11 mouse cellular contexts compared by ENCODE assay signal in the genomic region with DNA sequence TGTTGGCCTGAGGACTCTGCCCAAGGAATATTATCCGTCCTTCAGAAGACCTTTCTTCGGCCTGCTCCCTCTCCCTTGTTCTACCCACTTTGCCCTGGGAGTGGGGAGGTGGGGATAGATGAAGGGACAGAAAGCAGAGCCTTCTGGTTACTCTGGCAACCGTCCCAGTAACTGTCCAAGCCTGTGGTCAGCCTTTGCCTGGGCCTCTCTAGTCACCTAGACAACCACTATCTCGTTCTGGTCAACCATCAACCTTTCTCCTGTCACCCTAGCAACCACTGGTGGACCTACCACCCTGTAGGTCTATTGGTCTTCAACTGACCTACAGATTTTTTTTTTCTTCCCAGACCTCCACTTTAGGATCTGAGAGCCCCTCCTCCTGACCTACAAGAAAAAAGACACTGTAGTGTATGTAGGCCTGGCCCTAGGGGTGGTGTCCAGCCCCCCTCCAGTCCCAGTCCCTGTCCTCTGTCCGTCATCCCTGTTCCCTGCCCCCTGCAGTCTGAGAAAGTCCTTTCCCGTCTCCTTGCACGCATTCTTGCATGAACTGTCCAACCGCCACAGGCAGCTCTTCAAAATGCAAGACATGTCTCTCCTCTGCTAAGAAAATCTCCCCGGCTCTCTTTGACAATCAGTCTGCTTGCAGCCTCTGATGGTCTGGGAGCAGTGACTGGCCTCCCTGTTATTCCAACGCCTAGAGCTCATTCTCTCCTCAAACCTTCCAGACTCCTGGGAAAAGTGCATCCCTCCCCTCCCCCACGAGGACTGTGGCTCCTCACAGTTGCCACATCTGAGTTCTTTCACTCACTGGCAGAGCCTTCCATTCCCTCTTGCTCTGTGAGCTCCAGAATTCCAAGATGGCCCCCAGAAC. TPM values are rescaled to one million over a fixed set of nuclear protein-coding genes. Genes with fewer than 3 reads are reported as not detected.
DNase-seq lines count a peak whose midpoint lies in the region; ATAC-seq and TF ChIP-seq lines count a peak whose summit lies in the region.
"Had no signal": no experiment of that assay in that cellular context is flagged by ENCODE, and none has a peak within 500 bp of the region (broad histone marks: within the 10 kb centered on the region; RNA-seq: fewer than 3 reads in every experiment).

No protein-coding gene starts in this region.

- DNase-seq in cerebellum, postnatal 10 days = peak; percentile 66 to 68
- no peak for DNase-seq in cerebellum, adult 2 months
- DNase-seq in liver = no peak
- DNase-seq in right cerebral cortex, adult 18-20 months = no peak
- DNase-seq in left cerebral cortex, adult 18-20 months (ENCODE audit: low spot score in 2 of 2) = no peak
- DNase-seq: cerebellum, adult 9-10 months; thymus, postnatal 36 days had no signal

- TF ChIP-seq CTCF in cerebellum, adult 2 months (IDR thresholded peaks at IDR 0.05; ENCODE audit: borderline replicate concordance, insufficient read depth, low read depth, low read length) = no peak

- TF ChIP-seq POLR2A in cerebellum, adult 2 months (IDR thresholded peaks at IDR 0.05; ENCODE audit: borderline replicate concordance, insufficient read depth, low read length) = no peak

- H3K27me3 ChIP-seq in cerebellum, adult 2 months (ENCODE audit: control insufficient read depth, insufficient read depth, low read length) = no peaks in the 10 kb centered on the region
- no peaks in the 10 kb centered on the region for H3K27me3 ChIP-seq in liver, embryonic 16.5 days (ENCODE audit: control insufficient read depth, insufficient read depth, low read depth, low read length)
- H3K27me3 ChIP-seq in hindbrain, embryonic 12.5 days = no peaks in the 10 kb centered on the region
- H3K27me3 ChIP-seq in neural tube, embryonic 15.5 days (replicated peaks) = no peaks in the 10 kb centered on the region

- no peaks in the 10 kb centered on the region for H3K9me3 ChIP-seq in liver, embryonic 16.5 days (replicated peaks; ENCODE audit: control insufficient read depth, low read length)
- no peaks in the 10 kb centered on the region for H3K9me3 ChIP-seq in hindbrain, embryonic 12.5 days (replicated peaks)
- H3K9me3 ChIP-seq in neural tube, embryonic 15.5 days (replicated peaks) = no peaks in the 10 kb centered on the region
- H3K9me3 ChIP-seq: liver, embryonic 15.5 days had no signal

- H3K27ac ChIP-seq in cerebellum, adult 2 months (ENCODE audit: insufficient read depth, low read length) = no peak overlapping the region
- H3K27ac ChIP-seq in liver, embryonic 16.5 days (ENCODE audit: low read length) = no peak overlapping the region
- H3K27ac ChIP-seq in hindbrain, embryonic 12.5 days = peak overlapping the region; percentile 88
- H3K27ac ChIP-seq in neural tube, embryonic 15.5 days (replicated peaks) = peak overlapping the region; percentile 78
- H3K27ac ChIP-seq: liver, embryonic 15.5 days had no signal

- H3K4me2 ChIP-seq in liver, embryonic 16.5 days (ENCODE audit: low read depth, low read length) = no peak overlapping the region
- H3K4me2 ChIP-seq in hindbrain, embryonic 12.5 days (replicated peaks) = no peak overlapping the region
- 0 out of 2 replicates have a peak overlapping the region, but pooled peaks have one; percentile 9 for H3K4me2 ChIP-seq in neural tube, embryonic 15.5 days
- H3K4me2 ChIP-seq: liver, embryonic 15.5 days had no signal

- H3K36me3 ChIP-seq in liver, embryonic 16.5 days (ENCODE audit: control insufficient read depth, insufficient read depth) = no peaks in the 10 kb centered on the region
- peaks cover 4% of the 10 kb centered on the region; the same call in 1 of the 2 replicates for H3K36me3 ChIP-seq in hindbrain, embryonic 12.5 days
- H3K36me3 ChIP-seq in neural tube, embryonic 15.5 days = no peaks in the 10 kb centered on the region
- H3K36me3 ChIP-seq: liver, embryonic 15.5 days had no signal

- no peaks in the 10 kb centered on the region for H3K4me1 ChIP-seq in cerebellum, adult 2 months (ENCODE audit: control insufficient read depth, insufficient read depth, low read length)
- H3K4me1 ChIP-seq in liver, embryonic 16.5 days (ENCODE audit: control insufficient read depth, low read depth, low read length) = no peaks in the 10 kb centered on the region
- H3K4me1 ChIP-seq in hindbrain, embryonic 12.5 days = peaks cover 25% of the 10 kb centered on the region
- peaks cover 15% of the 10 kb centered on the region for H3K4me1 ChIP-seq in neural tube, embryonic 15.5 days
- H3K4me1 ChIP-seq: liver, embryonic 15.5 days had no signal

- H3K9ac ChIP-seq in liver, embryonic 16.5 days (ENCODE audit: low read depth, low read length) = no peak overlapping the region
- H3K9ac ChIP-seq in hindbrain, embryonic 12.5 days = no peak overlapping the region
- no peak overlapping the region for H3K9ac ChIP-seq in neural tube, embryonic 15.5 days (replicated peaks)
- H3K9ac ChIP-seq: liver, embryonic 15.5 days had no signal

- H3K4me3 ChIP-seq in cerebellum, adult 2 months (replicated peaks; ENCODE audit: insufficient read depth, low read depth, low read length) = no peak overlapping the region
- H3K4me3 ChIP-seq in liver, embryonic 16.5 days (ENCODE audit: low read depth, low read length) = no peak overlapping the region
- H3K4me3 ChIP-seq in hindbrain, embryonic 12.5 days = no peak overlapping the region
- H3K4me3 ChIP-seq in neural tube, embryonic 15.5 days (replicated peaks) = no peak overlapping the region
- H3K4me3 ChIP-seq: liver, embryonic 15.5 days had no signal

- ATAC-seq in liver, embryonic 16.5 days (ENCODE audit: low read depth) = peak; percentile 47; the same call in 1 of the 2 replicates
- peak; percentile 86 for ATAC-seq in hindbrain, embryonic 12.5 days (ENCODE audit: low FRiP score)
- ATAC-seq in neural tube, embryonic 15.5 days (ENCODE audit: low FRiP score) = peak; percentile 67

- WGBS in cerebellum, adult 2 months = 30% methylated on average over 11 of the region's 11 CpGs
- 56% methylated on average over 11 of the region's 11 CpGs for WGBS in liver, embryonic 16.5 days (ENCODE audit: insufficient replicate concordance)
- WGBS in hindbrain, embryonic 12.5 days = 23% methylated on average over 11 of the region's 11 CpGs
- 15% methylated on average over 11 of the region's 11 CpGs for WGBS in neural tube, embryonic 15.5 days

RNA-seq across cellular contexts. Expression of gene Ephx3, which starts 9.5 kb away (rescaled TPM):
- polyA plus RNA-seq in cerebellum, adult 2 months (2012; rRNA removed) = 0.97 and 1.3 TPM in 2 replicates
- not detected in 2 replicates for polyA plus RNA-seq in liver, embryonic 16.5 days (2015; fragmentation: Nextera tagmentation; extraction: Ambion mirVana)
- 0.08 TPM in 1 of 2 replicates, not detected in the other for polyA plus RNA-seq in hindbrain, embryonic 12.5 days (2016; fragmentation: Nextera tagmentation; extraction: Ambion mirVana)
- 0.24 and 0.60 TPM in 2 replicates for polyA plus RNA-seq in neural tube, embryonic 15.5 days (2015; fragmentation: Nextera tagmentation; extraction: Ambion mirVana)
- under 1 TPM; 0.23 to 0.42 TPM for total RNA-seq in left cerebral cortex, adult 18-20 months (2021)

RNA-seq across cellular contexts. Expression of gene Notch3, which starts 13.2 kb away (rescaled TPM):
- polyA plus RNA-seq in cerebellum, adult 2 months (2012; rRNA removed) = 9.5 and 11.0 TPM in 2 replicates
- 0.42 and 0.73 TPM in 2 replicates for polyA plus RNA-seq in liver, embryonic 16.5 days (2015; fragmentation: Nextera tagmentation; extraction: Ambion mirVana)
- polyA plus RNA-seq in hindbrain, embryonic 12.5 days (2016; fragmentation: Nextera tagmentation; extraction: Ambion mirVana) = 23.6 TPM in 2 replicates
- polyA plus RNA-seq in neural tube, embryonic 15.5 days (2015; fragmentation: Nextera tagmentation; extraction: Ambion mirVana) = 6.1 and 9.2 TPM in 2 replicates
- 1 to 10 TPM; 5.3 to 6.7 TPM for total RNA-seq in left cerebral cortex, adult 18-20 months (2021)

Comparison
In these comparisons a context has a peak if more than half of its experiments do, and no peak if none do; other contexts are left out.
1. DNase-seq: peak in cerebellum, postnatal 10 days (2 of 2); none in cerebellum, adult 2 months (0 of 2), liver (single experiment), right cerebral cortex, adult 18-20 months (single experiment) and left cerebral cortex, adult 18-20 months (0 of 2).
2. H3K27ac ChIP-seq: peak in hindbrain, embryonic 12.5 days (single experiment) and neural tube, embryonic 15.5 days (single experiment); none in cerebellum, adult 2 months (single experiment) and liver, embryonic 16.5 days (single experiment).
3. Peak in every context shown above with its lines, with median percentiles within 50 percentile points of each other: ATAC-seq.